Comparison of ENCODE assay signal across 22 mouse cellular contexts in genomic region chr12:16013354-16013753, GRCm38 (mm10).
DNase-seq lines count a peak whose midpoint lies in the region; TF ChIP-seq lines count a peak whose summit lies in the region.
"Had no signal": no experiment of that assay in that cellular context is flagged by ENCODE, and none has a peak within 500 bp of the region (broad histone marks: within the 10 kb centered on the region; RNA-seq: fewer than 3 reads in every experiment).

No protein-coding gene starts in this region.

- peak; percentile 73 for DNase-seq in heart, adult 11 months
- no peak for DNase-seq in heart, postnatal 10 days
- peak; percentile 48 for DNase-seq in thymus, postnatal 14 days
- DNase-seq in thymus, adult 2 months = no peak
- peak; percentile 59 for DNase-seq in thymus, postnatal 4 days
- no peak for DNase-seq in thymus, postnatal 10 days (ENCODE audit: low spot score in 2 of 2)
- DNase-seq in urinary bladder, postnatal 36 days (ENCODE audit: low spot score in 2 of 2) = no peak
- DNase-seq: adrenal gland, adult 2 months; adrenal gland, postnatal 10 days; adrenal gland, postnatal 25 days; cerebellum, adult 11 months; cerebellum, adult 18-20 months; cerebellum, adult 8-10 months; cerebellum, adult 9-11 months; cerebellum, postnatal 14 days; cerebellum, postnatal 36 days; embryo, embryonic 11 days had no signal

- H3K27me3 ChIP-seq in thymus, adult 2 months (ENCODE audit: control insufficient read depth, insufficient read depth, low read length) = no peaks in the 10 kb centered on the region
- H3K27me3 ChIP-seq: embryonic facial prominence, embryonic 13.5 days; forebrain, embryonic 12.5 days had no signal

- H3K27ac ChIP-seq in thymus, adult 2 months (ENCODE audit: control insufficient read depth, insufficient read depth, low read length) = no peak overlapping the region
- H3K27ac ChIP-seq: embryonic facial prominence, embryonic 13.5 days; embryonic facial prominence, embryonic 15.5 days; forebrain, embryonic 10.5 days; forebrain, embryonic 12.5 days had no signal

- H3K36me3 ChIP-seq in thymus, adult 2 months (ENCODE audit: control insufficient read depth, insufficient read depth, low read length) = no peaks in the 10 kb centered on the region
- H3K36me3 ChIP-seq: embryonic facial prominence, embryonic 13.5 days; embryonic facial prominence, embryonic 15.5 days; forebrain, embryonic 10.5 days; forebrain, embryonic 12.5 days had no signal

- TF ChIP-seq CTCF in thymus, adult 2 months (IDR thresholded peaks at IDR 0.05; ENCODE audit: borderline replicate concordance, control insufficient read depth, extremely low read depth, insufficient read depth, low read length, poor library complexity) = no peak

- TF ChIP-seq POLR2A in thymus, adult 2 months (IDR thresholded peaks at IDR 0.05; ENCODE audit: control insufficient read depth, extremely low read depth, insufficient read depth, low read length, poor library complexity) = no peak

- H3K4me1 ChIP-seq in thymus, adult 2 months (replicated peaks; ENCODE audit: control insufficient read depth, insufficient read depth, low read length) = peaks cover 45% of the 10 kb centered on the region

- 87% methylated on average over 2 of the region's 2 CpGs for WGBS in thymus, adult 2 months

- intact Hi-C loops in heart, postnatal 10 days (cut with DNase I) = loop anchor here (5.0 kb wide), 1 partner anchor 494 kb away; no protein-coding TSS in a partner anchor

- H3K4me3 ChIP-seq in thymus, adult 2 months (ENCODE audit: control insufficient read depth, insufficient read depth, low read length) = no peak overlapping the region
- H3K4me3 ChIP-seq: embryonic facial prominence, embryonic 13.5 days; embryonic facial prominence, embryonic 15.5 days; erythroblast, embryonic 14.5 days; forebrain, embryonic 10.5 days; forebrain, embryonic 12.5 days had no signal

Comparison
In these comparisons a context has a peak if more than half of its experiments do, and no peak if none do; other contexts are left out.
1. DNase-seq: peak in heart, adult 11 months (single experiment), thymus, postnatal 14 days (single experiment) and thymus, postnatal 4 days (single experiment); none in heart, postnatal 10 days (0 of 2), thymus, adult 2 months (single experiment), thymus, postnatal 10 days (0 of 2) and urinary bladder, postnatal 36 days (0 of 2).